Mouse (Mus musculus) limb, embryonic 11.5 days (tissue): Measurements from ENCODE around the gene Ptgis. TPM values are rescaled to one million over a fixed set of nuclear protein-coding genes. Genes with fewer than 3 reads are reported as not detected.

Experiments used
- ATAC-seq: fragments of 200-750 bp; cut with Nextera tagmentation; 2 replicates; pipeline ENCODE4 v1.8.0; 2017; ENCODE audit warnings: low read depth; ENCODE audit not compliant: insufficient number of reproducible peaks, low FRiP score, low TSS enrichment
- DNase-seq: peaks from one replicate; pipeline ENCODE4 v3.0.0-alpha.2; 2015; ENCODE audit warnings: low spot score
- H3K27ac ChIP-seq: fragments of 300-500 bp; sonication (generic); replicated peaks from 2 replicates; pipeline ENCODE4 v1.5.1; 2014; ENCODE audit warnings: low read depth, mild to moderate bottlenecking, low read length
- H3K27me3 ChIP-seq: fragments of 300-500 bp; sonication (generic); 2 replicates; pipeline ENCODE4 v1.6.1; 2014; ENCODE audit warnings: mild to moderate bottlenecking, low read length, mixed read lengths; ENCODE audit not compliant: control insufficient read depth, insufficient read depth
- H3K36me3 ChIP-seq: fragments of 300-500 bp; sonication (generic); 2 replicates; pipeline ENCODE4 v1.6.1; 2014; ENCODE audit warnings: mild to moderate bottlenecking, low read length, moderate library complexity, mixed read lengths; ENCODE audit not compliant: control insufficient read depth, insufficient read depth
- H3K4me1 ChIP-seq: fragments of 300-500 bp; sonication (generic); 2 replicates; pipeline ENCODE4 v1.6.1; 2014; ENCODE audit warnings: low read length, mixed read lengths; ENCODE audit not compliant: control insufficient read depth, insufficient read depth
- H3K4me2 ChIP-seq: fragments of 300-500 bp; sonication (generic); 2 replicates; pipeline ENCODE4 v1.6.1; 2014; ENCODE audit warnings: low read depth, mild to moderate bottlenecking, moderate library complexity; ENCODE audit not compliant: severe bottlenecking
- H3K4me3 ChIP-seq: fragments of 300-500 bp; sonication (generic); 2 replicates; pipeline ENCODE4 v1.5.1; 2014; ENCODE audit warnings: low read depth, low read length
- H3K9ac ChIP-seq: fragments of 300-500 bp; sonication (generic); 2 replicates; pipeline ENCODE4 v1.6.1; 2014; ENCODE audit warnings: mild to moderate bottlenecking, low read length
- H3K9me3 ChIP-seq: fragments of 300-500 bp; sonication (generic); 2 replicates; pipeline ENCODE4 v1.6.1; 2016; ENCODE audit warnings: low read length; ENCODE audit not compliant: control insufficient read depth
- WGBS: fragments of 180-500 bp; shearing (Covaris S2); extraction: QIAGEN DNeasy Blood & Tissue Kit; methylation state at CpG from one replicate; pipeline ENCODE4 v1.1.7; 2014; 5-methylcytosine and 5-hydroxymethylcytosine counted together
- polyA plus RNA-seq: library from polyadenylated mRNA; unstranded; fragments of >200 nt; fragmentation: Nextera tagmentation; extraction: Ambion mirVana; gene quantifications from 2 replicates; pipeline ENCODE4 v1.2.1, GENCODE M21; 2014

The Ptgis gene
- polyA plus RNA-seq, 1 experiment from 2014 or later, result 19.6 TPM

GRCm38 (mm10) chr2:167189291-167190075 is 50.9 kb downstream of the Ptgis start:
- peak overlapping the region; percentile 87 for H3K4me2 ChIP-seq
- H3K4me3 ChIP-seq, result peak overlapping the region; percentile 39
- H3K27ac ChIP-seq, result no peak overlapping the region
- H3K9me3 ChIP-seq, result no peaks in the 10 kb centered on the region
- H3K4me1 ChIP-seq, result peaks cover 9% of the 10 kb centered on the region
- WGBS, result under 1% methylated on average over 71 of the region's 91 CpGs
- H3K27me3 ChIP-seq, result peaks cover 57% of the 10 kb centered on the region
- ATAC-seq, result no peak; the same call in 1 of the 2 replicates
- no peak overlapping the region; the same call in 1 of the 2 replicates for H3K9ac ChIP-seq
- H3K36me3 ChIP-seq, result no peaks in the 10 kb centered on the region
- DNase-seq, result no peak

GRCm38 (mm10) chr2:167188315-167189207 is 51.8 kb downstream of the Ptgis start:
- no peaks in the 10 kb centered on the region for H3K36me3 ChIP-seq
- peaks cover 57% of the 10 kb centered on the region for H3K27me3 ChIP-seq
- no peaks in the 10 kb centered on the region for H3K9me3 ChIP-seq
- no peak overlapping the region for H3K9ac ChIP-seq
- H3K4me2 ChIP-seq, result peak overlapping the region; percentile 87
- DNase-seq (peak; percentile 86), ATAC-seq (peak; percentile 73)
- WGBS, result 15% methylated on average over 53 of the region's 83 CpGs
- H3K4me3 ChIP-seq, result peak overlapping the region; percentile 32
- no peak overlapping the region for H3K27ac ChIP-seq
- peaks cover 9% of the 10 kb centered on the region for H3K4me1 ChIP-seq

- Histone ChIP-seq H3K36me3 (no peaks in the 10 kb centered on the region), H3K9me3 (no peaks in the 10 kb centered on the region), H3K27me3 (peaks cover 57% of the 10 kb centered on the region), H3K27ac (no peak overlapping the region), H3K9ac (no peak overlapping the region), H3K4me2 (no peak overlapping the region), H3K4me3 (no peak overlapping the region), H3K4me1 (peaks cover 9% of the 10 kb centered on the region)
- DNase-seq, result no peak
- WGBS, result 80% methylated on average over 5 of the region's 5 CpGs
- ATAC-seq, result no peak
Observed at GRCm38 (mm10) chr2:167187119-167187518, 53.3 kb downstream of the Ptgis start.

- Histone ChIP-seq H3K9me3 (no peaks in the 10 kb centered on the region), H3K9ac (no peak overlapping the region), H3K4me3 (no peak overlapping the region), H3K27ac (no peak overlapping the region), H3K27me3 (peaks cover 53% of the 10 kb centered on the region), H3K4me1 (peaks cover 9% of the 10 kb centered on the region), H3K36me3 (no peaks in the 10 kb centered on the region), H3K4me2 (no peak overlapping the region)
- ATAC-seq (no peak), DNase-seq (no peak)
- WGBS, result 39% methylated on average over 10 of the region's 10 CpGs
Observed at GRCm38 (mm10) chr2:167186544-167186943, 53.9 kb downstream of the Ptgis start.

GRCm38 (mm10) chr2:167186003-167186402 is 54.4 kb downstream of the Ptgis start:
- 59% methylated on average over 13 of the region's 13 CpGs for WGBS
- Histone ChIP-seq H3K36me3 (no peaks in the 10 kb centered on the region), H3K27ac (no peak overlapping the region), H3K4me3 (no peak overlapping the region), H3K9me3 (no peaks in the 10 kb centered on the region), H3K27me3 (peaks cover 48% of the 10 kb centered on the region), H3K4me2 (no peak overlapping the region), H3K4me1 (peaks cover 9% of the 10 kb centered on the region), H3K9ac (no peak overlapping the region)
- DNase-seq (no peak), ATAC-seq (no peak)

- no peak for DNase-seq
- Histone ChIP-seq H3K27me3 (peaks cover 42% of the 10 kb centered on the region), H3K4me3 (no peak overlapping the region), H3K9ac (no peak overlapping the region), H3K27ac (no peak overlapping the region), H3K4me2 (no peak overlapping the region), H3K36me3 (no peaks in the 10 kb centered on the region), H3K9me3 (no peaks in the 10 kb centered on the region), H3K4me1 (peaks cover 9% of the 10 kb centered on the region)
- WGBS, result 80% methylated on average over 2 of the region's 2 CpGs
- no peak for ATAC-seq
Observed at GRCm38 (mm10) chr2:167185432-167185831, 55.0 kb downstream of the Ptgis start.

- Histone ChIP-seq H3K9ac (no peak overlapping the region), H3K4me3 (no peak overlapping the region), H3K4me2 (no peak overlapping the region), H3K27ac (no peak overlapping the region), H3K27me3 (peaks cover 9% of the 10 kb centered on the region; the same call in 1 of the 2 replicates), H3K36me3 (no peaks in the 10 kb centered on the region), H3K9me3 (no peaks in the 10 kb centered on the region), H3K4me1 (no peaks in the 10 kb centered on the region)
- ATAC-seq (no peak), DNase-seq (no peak)
- WGBS, result 82% methylated on average over 14 of the region's 14 CpGs
Observed at GRCm38 (mm10) chr2:167181662-167182389, 58.6 kb downstream of the Ptgis start.

- Histone ChIP-seq H3K36me3 (no peaks in the 10 kb centered on the region), H3K9ac (no peak overlapping the region), H3K27ac (no peak overlapping the region), H3K27me3 (peaks cover 5% of the 10 kb centered on the region; the same call in 1 of the 2 replicates), H3K4me1 (no peaks in the 10 kb centered on the region), H3K4me3 (no peak overlapping the region), H3K4me2 (no peak overlapping the region), H3K9me3 (no peaks in the 10 kb centered on the region)
- ATAC-seq, result no peak
- 74% methylated on average over 8 of the region's 8 CpGs for WGBS
- no peak for DNase-seq
Observed at GRCm38 (mm10) chr2:167181096-167181495, 59.3 kb downstream of the Ptgis start.
